Mouse (Mus musculus): ENCODE results near the gene Gm44579.

DNA sequence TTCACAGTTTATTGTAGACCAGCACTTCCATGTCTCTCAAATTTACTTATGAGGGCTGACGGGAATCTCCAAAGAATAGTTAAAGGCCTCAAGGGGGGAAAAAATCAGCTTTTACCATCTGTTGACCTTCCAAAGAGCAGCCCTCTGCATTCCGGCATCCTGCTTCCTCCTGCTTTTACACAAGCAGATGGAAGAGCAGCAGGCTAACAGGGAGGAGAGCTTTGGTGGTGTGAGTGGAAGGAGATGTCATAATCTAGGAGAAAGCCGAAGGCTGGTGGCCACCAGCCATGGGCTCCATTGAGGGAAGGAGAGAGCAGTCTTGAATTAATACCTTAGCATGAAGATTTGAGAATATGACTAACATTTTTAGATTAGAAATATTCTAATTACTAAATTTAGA is 72.4 kb downstream of the Gm44579 start:
- no peak for TF ChIP-seq CTCF (IDR thresholded peaks at IDR 0.05; ENCODE audit: borderline replicate concordance, control insufficient read depth, extremely low read depth, insufficient read depth, low read length, poor library complexity)
- no peak for TF ChIP-seq POLR2A (IDR thresholded peaks at IDR 0.05; ENCODE audit: control insufficient read depth, extremely low read depth, insufficient read depth, low read length, poor library complexity)

All from thymus, adult 2 months (tissue).